Mouse (Mus musculus) limb, embryonic 13.5 days (tissue): ENCODE measurements around the gene Pnmt. TPM values are rescaled to one million over a fixed set of nuclear protein-coding genes. Genes with fewer than 3 reads are reported as not detected.

Experiments used
- ATAC-seq: fragments of 200-750 bp; cut with Nextera tagmentation; 2 replicates; pipeline ENCODE4 v1.8.0; 2017; ENCODE audit warnings: low read depth, moderate number of reproducible peaks, moderate TSS enrichment; ENCODE audit not compliant: low FRiP score
- H3K27ac ChIP-seq: fragments of 300-500 bp; sonication (generic); 2 replicates; pipeline ENCODE4 v1.5.1; 2015; ENCODE audit warnings: inconsistent platforms, mild to moderate bottlenecking, moderate library complexity
- H3K27me3 ChIP-seq: fragments of 300-500 bp; sonication (generic); 2 replicates; pipeline ENCODE4 v1.6.1; 2015; ENCODE audit warnings: mild to moderate bottlenecking, inconsistent platforms
- H3K36me3 ChIP-seq: fragments of 300-500 bp; sonication (generic); 2 replicates; pipeline ENCODE4 v1.6.1; 2015; ENCODE audit warnings: inconsistent platforms, mild to moderate bottlenecking, moderate library complexity
- H3K4me1 ChIP-seq: fragments of 300-500 bp; sonication (generic); 2 replicates; pipeline ENCODE4 v1.6.1; 2015; ENCODE audit warnings: inconsistent platforms
- H3K4me2 ChIP-seq: fragments of 300-500 bp; sonication (generic); replicated peaks from 2 replicates; pipeline ENCODE4 v1.6.1; 2015; ENCODE audit warnings: inconsistent platforms, mild to moderate bottlenecking, moderate library complexity
- H3K4me3 ChIP-seq: fragments of 300-500 bp; sonication (generic); 2 replicates; pipeline ENCODE4 v1.5.1; 2015; ENCODE audit warnings: moderate library complexity, mild to moderate bottlenecking, inconsistent platforms
- H3K9ac ChIP-seq: fragments of 300-500 bp; sonication (generic); 2 replicates; pipeline ENCODE4 v1.6.1; 2015; ENCODE audit warnings: mild to moderate bottlenecking, inconsistent platforms
- H3K9me3 ChIP-seq: fragments of 300-500 bp; sonication (generic); 2 replicates; pipeline ENCODE4 v1.6.1; 2016; ENCODE audit warnings: inconsistent platforms
- WGBS: fragments of 180-500 bp; shearing (Covaris S2); methylation state at CpG from one replicate; pipeline ENCODE4 v1.1.7; 2015; 5-methylcytosine and 5-hydroxymethylcytosine counted together
- polyA plus RNA-seq: library from polyadenylated mRNA; unstranded; fragments of >200 nt; fragmentation: Nextera tagmentation; extraction: Ambion mirVana; gene quantifications from 2 replicates; pipeline ENCODE4 v1.2.1, GENCODE M21; 2015

The Pnmt gene
- polyA plus RNA-seq, 1 experiment from 2014 or later = 1.4 TPM

GRCm38 (mm10) chr11:98409341-98409822, 23.1 kb downstream of the Pnmt start:
- H3K27me3 ChIP-seq = peaks cover 12% of the 10 kb centered on the region
- peaks cover 29% of the 10 kb centered on the region for H3K4me1 ChIP-seq
- ATAC-seq = no peak
- no peaks in the 10 kb centered on the region for H3K9me3 ChIP-seq
- H3K36me3 ChIP-seq = no peaks in the 10 kb centered on the region
- peak overlapping the region; percentile 12; the same call in 1 of the 2 replicates for H3K4me3 ChIP-seq
- WGBS = 5% methylated on average over 8 of the region's 10 CpGs
- H3K27ac ChIP-seq = peak overlapping the region; percentile 44; the same call in 1 of the 2 replicates
- H3K4me2 ChIP-seq = peak overlapping the region; percentile 53
- H3K9ac ChIP-seq = peak overlapping the region; percentile 58

- Histone ChIP-seq H3K4me1 (peaks cover 55% of the 10 kb centered on the region), H3K9ac (peak within 1 kb of the TSS; percentile 97), H3K36me3 (no peaks in the 10 kb centered on the region), H3K27me3 (peaks cover 12% of the 10 kb centered on the region), H3K4me3 (peak within 1 kb of the TSS; percentile 97), H3K9me3 (no peaks in the 10 kb centered on the region), H3K27ac (peak within 1 kb of the TSS; percentile 98), H3K4me2 (peak within 1 kb of the TSS; percentile 74)
- peak; percentile 84 for ATAC-seq
- WGBS = under 1% methylated on average over 47 of the region's 49 CpGs
Observed at GRCm38 (mm10) chr11:98412273-98412796, 26.1 kb downstream of the Pnmt start, which contains the start of gene Erbb2. TSS of gene Erbb2 (plus strand) at chr11:98412470.

- under 1% methylated on average over 39 of the region's 40 CpGs for WGBS
- Histone ChIP-seq H3K4me2 (peak overlapping the region; percentile 74), H3K9me3 (no peaks in the 10 kb centered on the region), H3K4me3 (peak overlapping the region; percentile 97), H3K36me3 (no peaks in the 10 kb centered on the region), H3K4me1 (peaks cover 56% of the 10 kb centered on the region), H3K27ac (peak overlapping the region; percentile 98), H3K9ac (peak overlapping the region; percentile 97), H3K27me3 (peaks cover 12% of the 10 kb centered on the region)
- peak; percentile 57 for ATAC-seq
Observed at GRCm38 (mm10) chr11:98412797-98413301, 26.6 kb downstream of the Pnmt start.

GRCm38 (mm10) chr11:98413731-98414130, 27.5 kb downstream of the Pnmt start:
- WGBS = 22% methylated on average over 7 of the region's 7 CpGs
- Histone ChIP-seq H3K4me2 (peak overlapping the region; percentile 74), H3K4me3 (peak overlapping the region; percentile 97), H3K9me3 (no peaks in the 10 kb centered on the region), H3K27me3 (peaks cover 12% of the 10 kb centered on the region), H3K27ac (peak overlapping the region; percentile 98; the same call in 1 of the 2 replicates), H3K4me1 (peaks cover 55% of the 10 kb centered on the region), H3K36me3 (peaks cover 7% of the 10 kb centered on the region; the same call in 1 of the 2 replicates), H3K9ac (peak overlapping the region; percentile 97)
- ATAC-seq = no peak

GRCm38 (mm10) chr11:98414162-98414561, 27.9 kb downstream of the Pnmt start:
- Histone ChIP-seq H3K9me3 (no peaks in the 10 kb centered on the region), H3K36me3 (peaks cover 11% of the 10 kb centered on the region; the same call in 1 of the 2 replicates), H3K4me2 (peak overlapping the region; percentile 74), H3K4me1 (peaks cover 50% of the 10 kb centered on the region), H3K9ac (peak overlapping the region; percentile 97), H3K4me3 (peak overlapping the region; percentile 97), H3K27ac (no peak overlapping the region), H3K27me3 (peaks cover 12% of the 10 kb centered on the region)
- ATAC-seq = no peak
- 26% methylated on average over 2 of the region's 2 CpGs for WGBS

GRCm38 (mm10) chr11:98417074-98417473, 30.8 kb downstream of the Pnmt start:
- Histone ChIP-seq H3K27ac (no peak overlapping the region), H3K27me3 (no peaks in the 10 kb centered on the region), H3K9me3 (no peaks in the 10 kb centered on the region), H3K4me3 (no peak overlapping the region), H3K9ac (no peak overlapping the region), H3K36me3 (peaks cover 39% of the 10 kb centered on the region), H3K4me1 (peaks cover 37% of the 10 kb centered on the region), H3K4me2 (no peak overlapping the region)
- no peak for ATAC-seq
- 31% methylated on average over 1 of the region's 1 CpGs for WGBS

GRCm38 (mm10) chr11:98418273-98418672, 32.0 kb downstream of the Pnmt start:
- Histone ChIP-seq H3K4me3 (no peak overlapping the region), H3K9me3 (no peaks in the 10 kb centered on the region), H3K4me2 (no peak overlapping the region), H3K36me3 (peaks cover 51% of the 10 kb centered on the region), H3K27me3 (no peaks in the 10 kb centered on the region), H3K4me1 (peaks cover 37% of the 10 kb centered on the region), H3K9ac (no peak overlapping the region), H3K27ac (no peak overlapping the region)
- peak; percentile 16 for ATAC-seq
- 56% methylated on average over 4 of the region's 6 CpGs for WGBS

GRCm38 (mm10) chr11:98418939-98419547, 32.8 kb downstream of the Pnmt start:
- no peak for ATAC-seq
- no peak overlapping the region for H3K9ac ChIP-seq
- H3K27ac ChIP-seq = no peak overlapping the region

GRCm38 (mm10) chr11:98426592-98426991, 40.3 kb downstream of the Pnmt start:
- Histone ChIP-seq H3K27ac (no peak overlapping the region), H3K4me3 (no peak overlapping the region), H3K27me3 (no peaks in the 10 kb centered on the region), H3K36me3 (peaks cover 100% of the 10 kb centered on the region), H3K9me3 (no peaks in the 10 kb centered on the region), H3K4me2 (no peak overlapping the region), H3K4me1 (no peaks in the 10 kb centered on the region), H3K9ac (no peak overlapping the region)
- no peak for ATAC-seq
- 95% methylated on average over 7 of the region's 7 CpGs for WGBS

More at GRCm38 (mm10) chr11:98418939-98419547, 32.8 kb downstream of the Pnmt start:
- H3K27me3 ChIP-seq = no peaks in the 10 kb centered on the region
- H3K4me3 ChIP-seq = no peak overlapping the region
- no peaks in the 10 kb centered on the region for H3K9me3 ChIP-seq
- WGBS = 86% methylated on average over 10 of the region's 10 CpGs
- H3K4me2 ChIP-seq = no peak overlapping the region
- peaks cover 30% of the 10 kb centered on the region for H3K4me1 ChIP-seq
- H3K36me3 ChIP-seq = peaks cover 59% of the 10 kb centered on the region

- Histone ChIP-seq H3K4me1 (no peaks in the 10 kb centered on the region), H3K4me2 (no peak overlapping the region), H3K27me3 (no peaks in the 10 kb centered on the region), H3K36me3 (peaks cover 99% of the 10 kb centered on the region), H3K4me3 (no peak overlapping the region), H3K9me3 (no peaks in the 10 kb centered on the region), H3K27ac (no peak overlapping the region), H3K9ac (no peak overlapping the region)
- WGBS = 85% methylated on average over 5 of the region's 5 CpGs
- no peak for ATAC-seq
Observed at GRCm38 (mm10) chr11:98428436-98428835, 42.2 kb downstream of the Pnmt start.

GRCm38 (mm10) chr11:98431743-98432502, 45.7 kb downstream of the Pnmt start:
- no peak overlapping the region for H3K9ac ChIP-seq
- ATAC-seq = no peak
- peaks cover 98% of the 10 kb centered on the region for H3K36me3 ChIP-seq
- no peaks in the 10 kb centered on the region for H3K9me3 ChIP-seq
- H3K4me1 ChIP-seq = no peaks in the 10 kb centered on the region
- no peak overlapping the region for H3K4me2 ChIP-seq
- H3K4me3 ChIP-seq = no peak overlapping the region
- no peak overlapping the region for H3K27ac ChIP-seq
- WGBS = 80% methylated on average over 9 of the region's 9 CpGs
- no peaks in the 10 kb centered on the region for H3K27me3 ChIP-seq

GRCm38 (mm10) chr11:98435723-98436122, 49.5 kb downstream of the Pnmt start:
- no peak overlapping the region for H3K9ac ChIP-seq
- no peak overlapping the region for H3K4me2 ChIP-seq
- H3K27me3 ChIP-seq = no peaks in the 10 kb centered on the region
- H3K9me3 ChIP-seq = no peaks in the 10 kb centered on the region
- H3K27ac ChIP-seq = no peak overlapping the region
- H3K4me3 ChIP-seq = no peak overlapping the region
- WGBS = 89% methylated on average over 9 of the region's 9 CpGs
- peaks cover 9% of the 10 kb centered on the region; the same call in 1 of the 2 replicates for H3K4me1 ChIP-seq
- peaks cover 64% of the 10 kb centered on the region for H3K36me3 ChIP-seq
- ATAC-seq = no peak
